Mouse (Mus musculus) heart, postnatal 0 days (tissue): Measurements from ENCODE around the gene Znrd1.

ENCODE experiments used
- CTCF ChIP-seq: IDR thresholded peaks from 2 replicates; pipeline ENCODE4 v1.5.1; 2016; ENCODE audit warnings: antibody characterized with exemption, control low read depth, low read depth
- EP300 ChIP-seq: IDR thresholded peaks from 2 replicates; pipeline ENCODE4 v1.6.1; 2016; ENCODE audit warnings: antibody characterized with exemption, low read depth

GRCm38 (mm10) chr17:36972791-36973190 lies 14.4 kb upstream of the Znrd1 start:
- TF ChIP-seq CTCF (no peak), EP300 (no peak)
